Mouse (Mus musculus) liver, adult 2 months (tissue): Measurements from ENCODE around the gene Adgrg3. TPM values are rescaled to one million over a fixed set of nuclear protein-coding genes. Genes with fewer than 3 reads are reported as not detected.

Experiments
- DNase-seq: peaks from one replicate; pipeline ENCODE4 v3.0.0-alpha.2; 2011; ENCODE audit warnings: low read depth, low spot score; ENCODE audit errors: extremely low read depth
- H3K27ac ChIP-seq: fragments of 200-500 bp; replicated peaks from 2 replicates; pipeline ENCODE4 v1.5.1; 2012; ENCODE audit warnings: low read depth, mild to moderate bottlenecking, control low read depth, inconsistent platforms, low read length; ENCODE audit not compliant: insufficient read depth
- H3K27me3 ChIP-seq: fragments of 200-500 bp; 2 replicates; pipeline ENCODE4 v1.6.1; 2012; ENCODE audit warnings: mild to moderate bottlenecking, moderate library complexity, low read length, inconsistent platforms; ENCODE audit not compliant: control insufficient read depth, insufficient read depth
- H3K36me3 ChIP-seq: fragments of 200-500 bp; 2 replicates; pipeline ENCODE4 v1.6.1; 2012; ENCODE audit warnings: low read length, inconsistent platforms; ENCODE audit not compliant: control insufficient read depth, insufficient read depth
- H3K4me1 ChIP-seq: fragments of 200-500 bp; 2 replicates; pipeline ENCODE4 v1.6.1; 2011; ENCODE audit warnings: low read length; ENCODE audit not compliant: control insufficient read depth, insufficient read depth
- H3K4me3 ChIP-seq: fragments of 200-500 bp; 2 replicates; pipeline ENCODE4 v1.5.1; 2011; ENCODE audit warnings: low read depth, mild to moderate bottlenecking, control low read depth, low read length, moderate library complexity; ENCODE audit not compliant: insufficient read depth
- H3K79me2 ChIP-seq: fragments of 200-500 bp; 2 replicates; pipeline ENCODE4 v1.6.1; 2012; ENCODE audit warnings: inconsistent platforms, mild to moderate bottlenecking, low read length, moderate library complexity; ENCODE audit not compliant: control insufficient read depth, insufficient read depth
- H3K9ac ChIP-seq: fragments of 200-500 bp; 2 replicates; pipeline ENCODE4 v1.6.1; 2012; ENCODE audit warnings: low read depth, mild to moderate bottlenecking, control low read depth, inconsistent platforms, low read length
- CTCF ChIP-seq: fragments of 200-500 bp; IDR thresholded peaks from 2 replicates; pipeline ENCODE4 v1.5.1; 2011; ENCODE audit warnings: low read depth, low read length, control low read depth
- POLR2A ChIP-seq: fragments of 200-500 bp; IDR thresholded peaks from 2 replicates; pipeline ENCODE4 v1.6.1; 2011; ENCODE audit warnings: low read length, control low read depth; ENCODE audit not compliant: insufficient read depth; ENCODE audit errors: extremely low read depth
- whole genome bisulfite sequencing: fragments of 180-500 bp; shearing (Covaris S2); methylation state at CpG from one replicate; pipeline ENCODE4 v1.1.7; 2018; 5-methylcytosine and 5-hydroxymethylcytosine counted together
- polyA plus RNA-seq: library from polyadenylated mRNA; depleted of rRNA; stranded (reverse); fragments of >200 nt; gene quantifications from 2 replicates; pipeline ENCODE4 v1.2.3, GENCODE M21; 2012
- total RNA-seq: library from RNA; depleted of rRNA; stranded (reverse); fragments of >200 nt; gene quantifications from 2 replicates; pipeline ENCODE4 v1.2.3, GENCODE M21; 2014

Adgrg3 gene
- total and polyA plus RNA-seq, 2 experiments, result 3.0 to 8.5 TPM

GRCm38 (mm10) chr8:95041883-95042784 is 24.6 kb downstream of the Adgrg3 start:
- WGBS, result 43% methylated on average over 6 of the region's 6 CpGs
- H3K9ac ChIP-seq, result no peak overlapping the region
- TF ChIP-seq CTCF, result no peak
- no peak overlapping the region for H3K4me3 ChIP-seq
- H3K79me2 ChIP-seq, result no peaks in the 10 kb centered on the region
- H3K27ac ChIP-seq, result no peak overlapping the region
- no peaks in the 10 kb centered on the region for H3K4me1 ChIP-seq
- H3K27me3 ChIP-seq, result no peaks in the 10 kb centered on the region
- no peaks in the 10 kb centered on the region for H3K36me3 ChIP-seq
- no peak for DNase-seq

- no peak for DNase-seq
- H3K27ac ChIP-seq, result no peak overlapping the region
- no peaks in the 10 kb centered on the region for H3K4me1 ChIP-seq
- no peak overlapping the region for H3K9ac ChIP-seq
- H3K27me3 ChIP-seq, result no peaks in the 10 kb centered on the region
- H3K36me3 ChIP-seq, result no peaks in the 10 kb centered on the region
- H3K79me2 ChIP-seq, result no peaks in the 10 kb centered on the region
- H3K4me3 ChIP-seq, result no peak overlapping the region
- no peak for TF ChIP-seq POLR2A
- TF ChIP-seq CTCF, result no peak
- WGBS, result 81% methylated on average over 4 of the region's 4 CpGs
These were observed 27.3 kb downstream of the Adgrg3 start for GRCm38 (mm10) chr8:95044811-95045210.

- Histone ChIP-seq H3K79me2 (no peaks in the 10 kb centered on the region), H3K4me3 (no peak overlapping the region), H3K27me3 (no peaks in the 10 kb centered on the region), H3K9ac (no peak overlapping the region), H3K4me1 (no peaks in the 10 kb centered on the region), H3K27ac (no peak overlapping the region), H3K36me3 (no peaks in the 10 kb centered on the region)
- TF ChIP-seq CTCF (no peak), POLR2A (no peak)
- WGBS, result 76% methylated on average over 3 of the region's 3 CpGs
- DNase-seq, result no peak
These were observed 29.5 kb downstream of the Adgrg3 start for GRCm38 (mm10) chr8:95046982-95047381.

GRCm38 (mm10) chr8:95047884-95048680 is 30.6 kb downstream of the Adgrg3 start:
- Histone ChIP-seq H3K36me3 (no peaks in the 10 kb centered on the region), H3K27ac (no peak overlapping the region), H3K4me1 (no peaks in the 10 kb centered on the region), H3K9ac (no peak overlapping the region), H3K79me2 (no peaks in the 10 kb centered on the region), H3K27me3 (no peaks in the 10 kb centered on the region), H3K4me3 (no peak overlapping the region)
- DNase-seq, result no peak
- 84% methylated on average over 6 of the region's 6 CpGs for WGBS
- TF ChIP-seq POLR2A (no peak), CTCF (no peak)

- no peaks in the 10 kb centered on the region for H3K36me3 ChIP-seq
These were observed 32.1 kb downstream of the Adgrg3 start for GRCm38 (mm10) chr8:95049636-95050035.

More at GRCm38 (mm10) chr8:95049636-95050035, 32.1 kb downstream of the Adgrg3 start:
- no peak overlapping the region for H3K9ac ChIP-seq
- WGBS, result 86% methylated on average over 2 of the region's 2 CpGs
- H3K4me3 ChIP-seq, result no peak overlapping the region
- H3K27me3 ChIP-seq, result no peaks in the 10 kb centered on the region
- H3K4me1 ChIP-seq, result no peaks in the 10 kb centered on the region
- H3K79me2 ChIP-seq, result no peaks in the 10 kb centered on the region
- DNase-seq, result no peak
- TF ChIP-seq CTCF (no peak), POLR2A (no peak)
- no peak overlapping the region for H3K27ac ChIP-seq
